Mouse (Mus musculus): ENCODE results near the gene Rexo4. TPM values are rescaled to one million over a fixed set of nuclear protein-coding genes. Genes with fewer than 3 reads are reported as not detected.

Gene Rexo4
- total RNA-seq, 2 experiments from 2014 or later: 21.8 to 58.3 TPM

DNA sequence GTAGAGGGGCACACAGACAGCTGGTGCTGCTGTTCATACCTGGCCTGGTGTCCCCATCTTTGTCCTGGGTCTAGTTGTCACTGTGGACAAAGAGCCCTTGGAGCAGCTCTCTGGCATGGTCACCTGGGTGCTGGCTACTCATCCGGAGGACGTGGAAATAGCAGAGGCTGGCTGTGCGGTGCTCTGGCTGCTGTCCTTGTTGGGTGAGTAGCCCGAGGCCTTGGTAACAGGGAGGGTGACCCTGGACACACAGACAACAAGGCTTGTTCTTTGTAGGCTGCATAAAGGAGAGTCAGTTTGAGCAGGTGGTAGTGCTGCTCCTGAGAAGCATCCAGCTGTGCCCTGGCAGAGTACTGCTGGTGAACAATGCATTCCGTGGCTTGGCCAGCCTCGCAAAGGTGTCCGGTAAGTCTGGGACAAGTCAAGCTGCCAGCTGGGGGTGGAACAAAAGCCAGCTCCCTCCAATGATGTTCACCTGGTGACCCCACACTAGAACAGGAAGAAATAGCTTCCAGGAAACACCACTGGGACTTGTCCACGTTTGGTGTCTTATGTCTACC, 12.8 kb downstream of the Rexo4 start:
- no peak for ATAC-seq (replicated peaks; ENCODE audit: low FRiP score, poor library complexity, severe bottlenecking)

DNA sequence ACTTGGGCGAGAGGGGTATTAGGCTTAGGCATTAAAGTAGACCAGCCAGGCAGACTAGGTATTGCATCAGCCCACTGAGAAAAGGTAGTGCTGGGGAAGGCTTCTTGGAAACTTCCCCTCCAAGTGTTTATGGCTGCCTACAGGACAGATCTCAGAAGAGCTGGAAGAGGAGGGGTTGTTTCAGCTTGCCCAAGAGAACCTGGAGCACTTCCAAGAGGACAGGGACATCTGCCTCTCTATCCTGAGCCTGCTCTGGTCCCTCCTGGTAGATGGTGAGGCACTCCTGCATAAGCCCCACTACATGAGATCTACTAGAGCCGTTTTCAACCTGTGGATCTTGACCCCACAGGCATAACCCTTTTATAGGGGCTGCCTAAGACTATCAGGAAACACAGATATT, 13.8 kb downstream of the Rexo4 start:
- no peak for ATAC-seq (replicated peaks; ENCODE audit: low FRiP score, poor library complexity, severe bottlenecking)

DNA sequence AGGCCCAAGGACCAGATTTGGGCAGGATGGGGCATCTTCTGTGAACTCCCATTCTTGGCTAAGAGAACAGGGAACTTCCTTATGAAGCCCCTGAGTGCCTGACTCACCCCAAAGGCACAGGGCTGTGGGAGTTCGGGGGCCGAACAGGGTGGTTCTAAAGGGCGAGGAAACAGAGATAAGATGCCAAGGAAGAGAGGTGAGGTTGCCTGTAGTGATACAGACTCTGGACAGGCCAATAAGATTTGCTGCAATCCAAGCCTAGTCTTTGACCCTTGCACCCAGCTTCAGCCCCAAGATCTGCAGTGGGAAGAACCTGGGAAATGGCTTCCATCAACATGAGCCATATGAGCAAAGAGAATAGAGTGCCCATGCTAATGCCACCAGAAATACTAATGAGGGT, 20.9 kb downstream of the Rexo4 start:
- ATAC-seq (replicated peaks; ENCODE audit: low FRiP score, poor library complexity, severe bottlenecking): no peak

DNA sequence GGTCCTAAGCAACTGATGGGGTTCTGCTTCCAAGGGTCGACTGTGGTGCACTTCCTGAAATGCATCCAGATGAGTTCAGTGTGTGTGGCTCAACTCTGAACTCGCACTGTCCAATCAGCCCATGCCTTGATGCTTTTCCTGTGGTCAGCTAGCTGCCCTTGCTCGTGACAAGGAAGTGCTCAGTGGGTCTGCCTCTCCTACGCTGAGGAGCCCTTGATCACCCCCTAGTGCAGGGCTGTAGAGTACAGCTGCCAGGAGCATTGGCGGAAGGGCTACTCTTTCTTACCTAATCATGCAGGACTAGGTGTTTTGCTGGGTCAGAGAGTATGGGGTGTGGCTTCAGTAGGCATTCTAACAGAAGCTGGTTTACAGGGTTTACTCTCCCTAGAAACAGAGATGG, 22.6 kb downstream of the Rexo4 start:
- no peak for ATAC-seq (replicated peaks; ENCODE audit: low FRiP score, poor library complexity, severe bottlenecking)

DNA sequence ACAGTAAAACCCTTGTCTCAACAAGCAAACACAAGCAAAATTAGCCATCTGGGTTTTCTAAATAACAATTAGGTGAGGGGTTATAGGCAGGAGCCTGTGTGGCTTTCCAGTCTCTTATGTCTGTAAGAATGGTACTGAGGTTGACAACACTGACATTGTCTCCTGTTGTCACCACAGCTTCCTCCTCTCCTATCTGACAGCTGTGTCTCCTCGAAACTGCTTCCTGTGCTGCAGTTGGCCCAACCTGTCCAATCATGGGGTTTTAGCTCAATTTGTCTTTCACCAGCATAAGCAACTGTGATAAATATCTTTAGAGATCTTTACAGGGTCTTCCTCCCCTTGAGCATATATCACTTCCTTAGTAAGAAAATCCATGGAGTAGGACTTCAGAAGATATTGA, 27.8 kb downstream of the Rexo4 start:
- no peak for ATAC-seq (replicated peaks; ENCODE audit: low FRiP score, poor library complexity, severe bottlenecking)

DNA sequence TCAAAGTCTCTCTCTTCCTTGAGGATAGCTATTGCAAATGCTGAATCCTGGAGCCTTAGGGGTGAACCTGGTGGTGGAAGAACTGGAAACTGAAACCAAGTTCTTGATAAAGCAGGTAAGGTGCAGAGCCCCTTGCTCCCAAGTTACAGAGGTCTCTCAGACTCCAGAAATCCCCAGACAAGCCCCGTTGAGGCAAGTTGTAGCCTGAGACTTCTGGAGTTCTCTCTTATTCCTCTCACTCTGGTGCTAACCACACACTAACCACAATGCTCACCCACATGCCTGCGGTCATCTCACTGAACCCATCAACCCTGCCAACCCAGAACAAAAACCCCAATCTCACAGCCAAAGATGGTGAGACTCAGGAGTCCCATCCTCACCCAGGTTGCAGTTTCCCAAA, 28.9 kb downstream of the Rexo4 start:
- ATAC-seq (replicated peaks; ENCODE audit: low FRiP score, poor library complexity, severe bottlenecking): no peak

DNA sequence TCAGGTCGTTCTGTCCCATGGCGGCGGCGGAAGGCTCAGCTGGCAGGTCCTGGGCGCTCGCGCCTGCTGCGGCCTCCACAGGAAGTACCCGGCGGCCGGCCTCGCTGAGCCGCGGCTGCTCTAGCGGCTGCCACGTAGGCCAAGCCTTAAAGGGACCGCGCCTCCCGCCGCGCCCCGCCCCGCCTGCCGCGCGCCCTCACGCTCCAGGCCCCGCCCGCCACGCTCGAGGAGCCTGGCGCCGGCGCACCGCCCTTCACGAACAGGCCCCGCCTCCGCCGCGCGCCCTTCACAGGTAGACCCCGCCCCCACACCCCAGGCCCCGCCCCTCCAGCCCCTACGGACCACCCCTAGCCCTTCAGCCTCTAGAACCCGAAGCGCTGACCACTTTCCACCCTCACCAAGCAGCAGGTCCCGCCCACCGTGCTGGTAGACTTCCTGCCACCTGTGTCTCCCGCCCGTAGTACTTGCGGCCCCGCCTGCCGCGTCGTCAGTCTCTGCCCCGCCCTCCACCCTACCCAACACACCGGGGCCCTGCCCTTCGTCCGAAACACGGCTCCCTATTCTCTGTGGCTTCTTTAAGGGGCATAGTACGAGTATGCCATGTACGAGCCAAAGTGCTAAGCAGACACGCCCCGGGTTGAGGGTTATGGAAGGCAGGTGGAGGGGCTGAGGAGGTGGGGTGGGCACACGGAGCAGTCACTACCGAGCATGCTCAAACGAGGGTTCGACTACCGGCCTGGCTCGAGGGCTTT, 30.7 kb downstream of the Rexo4 start, which contains the start of the genes Surf4 and Stkld1:
Gene Surf4 (minus strand): TSS at position 625 of the 752 bp plus-strand sequence.
Gene Stkld1 (plus strand): TSS at position 744 of the 752 bp plus-strand sequence.
- ATAC-seq (replicated peaks; ENCODE audit: low FRiP score, poor library complexity, severe bottlenecking): peak; percentile 89

DNA sequence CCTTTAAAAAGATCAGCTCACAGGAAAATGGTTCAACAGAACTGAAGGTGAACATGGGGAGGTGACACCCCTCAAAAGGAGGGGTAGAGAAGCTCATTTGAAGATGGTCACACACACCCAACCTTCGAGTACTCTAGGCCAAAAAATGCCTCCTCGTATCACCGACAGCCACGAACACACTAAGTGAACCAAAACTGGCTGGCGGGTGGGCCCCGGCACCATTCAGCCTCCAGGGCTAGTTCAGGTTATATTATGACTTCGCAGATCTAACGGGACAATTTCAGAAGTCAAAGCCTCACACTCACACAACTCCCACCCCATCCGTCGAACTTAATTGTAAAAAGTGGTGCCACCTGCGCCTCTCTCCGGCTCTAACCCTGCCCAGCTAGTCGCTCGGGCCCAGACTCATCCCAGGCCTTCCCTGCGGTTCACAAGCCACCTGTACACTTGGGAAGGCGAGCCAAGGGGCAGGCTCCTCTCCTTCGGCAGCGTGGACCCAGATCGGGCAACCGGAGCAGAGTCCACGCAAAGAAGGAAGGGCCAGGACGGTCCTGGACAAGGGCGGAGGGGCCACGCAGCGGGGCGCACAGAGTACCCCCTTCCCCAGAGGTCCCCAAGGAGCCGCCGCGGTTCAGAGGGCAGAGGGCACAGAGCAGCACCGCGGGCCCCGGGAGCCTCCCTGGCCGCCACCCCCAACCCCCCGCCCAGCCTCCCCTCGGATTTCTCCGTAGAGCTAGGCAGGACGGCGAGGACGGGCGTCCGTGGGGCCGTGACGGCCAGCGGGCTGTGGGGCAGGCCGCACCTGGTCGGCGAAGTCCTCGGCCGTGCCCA, 31.5 kb downstream of the Rexo4 start:
- 0 out of 2 replicates have a peak, but pooled peaks have one; percentile 14 for ATAC-seq (replicated peaks; ENCODE audit: low FRiP score, poor library complexity, severe bottlenecking)

DNA sequence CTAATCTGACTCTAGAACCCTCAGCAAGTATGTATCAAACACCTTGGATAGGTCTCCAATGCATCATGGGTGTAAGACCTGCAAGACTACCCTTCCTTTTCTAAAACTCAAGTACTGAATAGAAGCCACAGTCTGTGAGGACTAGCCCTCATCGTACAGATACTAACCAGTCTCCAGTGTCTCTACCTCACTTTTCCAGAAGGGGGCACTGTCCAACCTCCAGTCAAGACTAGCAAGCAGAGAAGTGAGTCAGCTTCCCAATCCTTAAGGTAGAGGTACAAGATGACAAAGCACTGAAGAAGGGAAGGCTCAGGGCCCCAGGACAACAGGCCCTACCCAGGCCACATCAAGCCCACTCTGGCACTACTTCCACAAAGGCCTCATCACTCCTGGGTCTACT, 33.8 kb downstream of the Rexo4 start:
- ATAC-seq (replicated peaks; ENCODE audit: low FRiP score, poor library complexity, severe bottlenecking): peak; percentile 41; the same call in 1 of the 2 replicates

DNA sequence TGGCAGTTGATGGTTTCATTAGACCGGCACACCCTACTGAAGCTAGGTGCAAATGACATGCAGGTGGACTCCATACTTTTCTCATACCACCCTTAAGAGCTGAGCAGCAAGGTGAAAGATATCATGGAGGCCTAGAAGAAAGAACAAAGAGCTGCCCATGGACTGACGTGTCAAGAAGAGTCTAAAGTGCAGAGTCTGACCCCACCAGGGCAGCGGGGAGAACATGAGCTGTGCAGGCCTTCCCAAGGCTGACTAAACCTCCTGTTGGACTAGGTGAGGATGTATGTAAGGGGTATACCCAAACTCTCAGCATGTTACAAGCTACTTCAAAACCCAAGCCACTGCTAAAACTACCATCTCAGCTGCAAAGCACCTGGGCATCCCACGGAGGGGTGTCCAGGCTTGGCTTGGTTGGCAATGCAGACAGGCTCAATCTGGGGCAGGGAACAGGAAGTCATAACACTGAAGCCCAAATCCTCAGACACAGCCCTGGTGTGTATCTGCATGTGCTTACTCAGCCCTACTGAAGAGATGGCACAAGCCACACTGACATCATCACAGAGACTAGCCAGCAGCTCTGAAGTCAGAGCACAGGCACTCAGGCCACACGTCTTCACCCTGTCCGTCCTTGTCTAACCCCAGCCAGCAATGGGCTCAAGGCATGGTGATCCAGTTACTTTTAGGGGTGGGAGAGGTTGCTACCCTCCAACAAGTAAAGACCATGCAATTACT, 36.3 kb downstream of the Rexo4 start:
- no peak for ATAC-seq (replicated peaks; ENCODE audit: low FRiP score, poor library complexity, severe bottlenecking)

DNA sequence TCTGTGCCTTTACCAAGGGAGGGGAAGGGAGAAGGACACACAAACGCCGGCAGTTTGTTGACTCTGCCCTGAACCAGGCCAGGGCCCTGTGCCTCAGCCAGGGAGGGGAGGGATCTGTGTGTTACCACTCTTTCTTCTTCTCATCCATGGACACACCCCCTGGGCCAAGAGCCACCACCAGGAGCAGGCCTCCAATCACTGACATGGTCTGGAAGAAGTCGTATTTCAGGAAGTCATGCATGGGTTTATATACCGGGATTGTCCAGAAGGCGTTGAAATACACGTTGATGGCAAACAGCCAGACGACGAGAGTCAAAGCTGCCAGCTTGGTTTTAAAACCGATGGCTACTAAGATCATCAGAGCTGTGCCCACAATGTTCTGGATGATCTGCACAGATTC, 42.4 kb downstream of the Rexo4 start:
- ATAC-seq (replicated peaks; ENCODE audit: low FRiP score, poor library complexity, severe bottlenecking): no peak

DNA sequence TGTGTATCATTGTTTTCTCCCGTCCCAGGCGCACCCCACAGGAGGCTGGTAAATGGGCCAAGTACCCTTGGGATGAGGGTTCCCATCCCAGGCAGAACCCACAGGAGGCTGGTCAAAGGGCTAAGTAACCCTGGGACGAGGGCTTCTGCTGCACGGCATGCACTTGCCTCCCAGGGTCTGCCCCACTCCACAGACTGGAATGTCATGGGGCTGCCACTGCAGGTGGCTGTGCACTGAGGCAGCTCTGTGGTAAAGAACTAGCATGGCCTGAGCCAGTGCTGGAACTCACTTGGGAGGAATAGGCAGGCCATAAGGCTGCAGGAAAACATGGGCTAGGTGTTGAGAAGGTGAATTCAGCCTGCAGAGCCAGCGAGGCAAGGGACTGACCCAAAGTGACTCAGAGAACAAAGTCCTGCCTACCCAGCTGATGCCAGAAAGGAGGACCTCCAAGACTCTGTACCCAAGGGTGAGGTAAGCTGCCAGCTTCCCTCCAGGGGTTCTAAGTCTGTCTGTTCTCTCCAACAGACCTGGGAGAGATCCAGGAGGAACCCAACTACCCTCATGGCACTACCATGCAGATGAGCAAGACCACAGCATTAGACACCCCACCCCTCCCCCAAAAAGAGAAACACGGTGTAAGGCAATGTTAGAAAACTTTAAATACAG, 43.9 kb downstream of the Rexo4 start:
- ATAC-seq (replicated peaks; ENCODE audit: low FRiP score, poor library complexity, severe bottlenecking): no peak

DNA sequence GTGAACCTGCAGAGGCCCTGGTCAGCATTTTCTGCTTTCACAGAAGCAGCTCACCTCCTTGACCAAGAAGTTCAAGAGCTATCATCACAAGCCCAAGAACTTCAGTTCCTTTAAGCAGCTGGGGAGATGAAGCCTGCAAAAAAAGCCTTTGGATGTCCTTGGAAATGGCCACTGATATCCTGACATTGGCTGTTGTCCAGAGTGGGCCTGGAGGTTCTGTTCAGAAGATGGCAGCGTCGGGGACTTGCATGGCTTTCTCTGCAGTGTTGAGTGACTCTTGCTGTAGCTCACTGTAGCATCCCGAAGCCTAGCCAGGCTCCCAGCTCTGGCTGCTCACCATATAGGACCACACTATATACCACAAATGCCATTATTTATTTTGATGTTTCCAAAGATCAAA, 44.5 kb downstream of the Rexo4 start:
- no peak for ATAC-seq (replicated peaks; ENCODE audit: low FRiP score, poor library complexity, severe bottlenecking)

DNA sequence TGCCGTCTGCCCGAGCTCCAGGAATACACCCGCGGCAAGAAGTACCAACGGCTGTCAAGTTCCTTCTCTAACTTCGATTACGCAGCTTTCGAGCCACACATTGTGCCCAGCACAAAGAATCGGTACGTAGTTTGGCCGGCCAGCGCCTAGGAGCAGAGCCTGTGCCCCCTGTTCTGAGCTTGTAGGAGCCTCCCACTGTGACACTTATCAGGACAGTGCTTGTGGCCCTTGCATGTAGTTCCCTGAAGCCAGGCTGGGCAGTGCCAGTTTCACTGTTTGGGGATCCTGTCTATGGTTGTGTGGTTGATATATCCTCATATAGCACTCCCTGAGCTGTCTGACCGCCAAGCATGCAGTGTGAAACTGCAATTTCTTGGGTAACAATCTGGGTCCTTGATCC, 47.4 kb downstream of the Rexo4 start:
- peak; percentile 43 for ATAC-seq (replicated peaks; ENCODE audit: low FRiP score, poor library complexity, severe bottlenecking)

DNA sequence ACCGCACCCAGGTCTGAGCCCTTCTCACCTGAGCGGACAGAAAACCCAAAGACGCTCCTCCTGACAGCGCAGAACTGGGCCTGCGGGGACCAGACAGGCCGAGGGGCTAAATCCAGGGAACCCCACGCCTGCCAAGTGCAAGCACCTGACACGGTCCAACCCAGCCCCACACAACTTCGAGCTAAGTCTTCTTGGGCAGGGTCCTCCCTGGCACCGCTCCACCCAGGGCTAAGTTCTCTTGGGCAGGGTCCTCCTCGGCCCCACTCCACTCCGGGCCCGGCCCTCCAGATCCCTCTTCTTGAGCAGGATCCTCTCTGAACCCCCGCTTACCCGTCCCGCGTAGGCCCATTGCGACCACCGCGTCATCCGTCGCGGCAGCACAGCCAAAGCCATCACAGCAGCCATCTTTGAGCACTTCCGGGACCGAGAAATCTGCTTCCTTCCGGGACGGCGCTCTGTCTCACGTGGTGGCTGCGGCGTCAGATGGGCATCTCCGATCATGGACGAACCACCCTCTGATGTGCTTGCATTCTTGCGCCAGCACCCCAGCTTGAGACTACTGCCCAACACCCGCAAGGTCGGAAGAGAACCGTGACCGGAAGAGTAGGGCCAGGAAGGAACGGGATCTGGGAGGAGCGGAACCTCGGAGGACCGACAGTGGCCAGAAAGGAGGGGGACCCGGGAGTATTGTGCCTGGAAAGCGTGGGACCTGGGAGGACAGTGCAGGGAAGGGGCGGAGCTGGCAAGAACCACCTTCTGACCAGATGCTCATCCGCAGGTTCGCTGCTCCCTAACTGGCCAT, 48.1 kb downstream of the Rexo4 start, which contains the start of the genes Surf2 and Surf1:
Gene Surf2 (plus strand): TSS at position 441 of the 802 bp plus-strand sequence.
Gene Surf1 (minus strand): TSS at position 604 of the 802 bp plus-strand sequence.
- ATAC-seq (replicated peaks; ENCODE audit: low FRiP score, poor library complexity, severe bottlenecking): peak; percentile 80

DNA sequence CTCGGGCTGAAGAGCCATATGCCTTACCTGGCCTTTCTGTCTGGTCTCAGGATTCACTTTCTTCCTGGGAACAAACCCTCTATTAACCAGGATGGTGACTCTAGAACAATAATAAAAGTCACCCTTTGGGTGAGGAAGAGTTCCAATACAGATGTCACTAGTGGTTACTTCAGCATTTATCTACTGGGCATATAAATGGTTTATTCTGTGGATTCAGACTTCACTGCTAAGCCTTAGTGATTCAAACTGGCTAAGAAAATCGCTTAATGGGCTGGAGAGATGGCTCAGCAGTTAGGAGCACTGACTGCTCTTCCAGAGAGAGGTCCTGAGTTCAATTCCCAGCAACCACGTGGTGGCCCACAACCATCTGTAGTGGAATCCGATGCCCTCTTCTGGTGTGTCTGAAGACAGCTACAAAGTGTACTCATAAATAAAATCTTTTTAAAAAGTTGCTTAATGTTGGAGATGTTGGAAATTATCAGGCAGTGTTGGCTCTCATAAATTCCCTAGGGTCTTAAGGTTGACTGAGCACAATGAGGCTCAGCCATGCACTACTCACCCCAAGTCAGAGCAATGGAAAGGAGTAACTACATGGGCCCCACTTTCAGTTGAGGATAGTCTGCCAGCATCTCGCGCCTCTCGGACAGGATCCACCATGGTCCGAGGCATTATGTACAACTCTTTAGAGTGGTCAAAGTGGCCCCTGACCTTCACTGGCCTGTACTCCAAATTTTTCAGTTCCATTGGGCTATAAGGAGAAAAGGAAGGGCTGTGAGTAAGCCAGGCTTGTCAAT, 49.8 kb downstream of the Rexo4 start:
- ATAC-seq (replicated peaks; ENCODE audit: low FRiP score, poor library complexity, severe bottlenecking): no peak

DNA sequence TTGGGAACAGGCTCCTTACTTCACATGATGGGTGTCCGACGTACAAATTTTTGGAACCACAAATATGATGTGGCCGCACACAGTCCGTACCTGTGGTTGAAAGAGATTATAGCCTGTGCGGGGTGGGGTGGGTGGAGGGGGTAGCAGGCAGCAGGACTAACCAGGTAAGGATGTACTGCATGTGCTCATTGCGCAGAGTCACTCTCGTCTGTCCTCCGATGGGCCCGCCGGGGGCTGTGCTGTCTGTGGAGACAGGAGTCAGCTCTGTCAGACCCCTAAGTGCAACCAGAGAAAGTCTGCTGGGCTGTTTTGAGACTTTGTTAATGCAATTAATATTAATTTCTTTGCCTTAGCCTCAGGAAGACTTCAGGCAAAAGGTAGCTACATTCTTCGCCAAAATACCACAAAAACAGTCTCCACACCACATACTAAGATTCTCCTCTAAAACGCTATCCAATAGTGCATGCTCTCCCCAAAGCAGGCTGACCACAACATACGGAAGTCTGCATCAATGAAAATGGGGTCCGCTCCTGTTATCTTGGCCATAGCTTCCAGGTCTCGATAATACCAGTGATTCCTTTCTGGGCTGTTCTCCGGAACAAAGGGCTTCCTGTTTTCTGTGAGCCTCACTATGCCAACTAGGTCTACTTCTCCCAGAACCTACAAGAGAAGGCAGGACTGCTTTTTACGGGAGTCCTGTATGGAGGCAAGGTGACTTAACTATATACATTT, 50.6 kb downstream of the Rexo4 start:
- no peak for ATAC-seq (replicated peaks; ENCODE audit: low FRiP score, poor library complexity, severe bottlenecking)
